In the genomic region with DNA sequence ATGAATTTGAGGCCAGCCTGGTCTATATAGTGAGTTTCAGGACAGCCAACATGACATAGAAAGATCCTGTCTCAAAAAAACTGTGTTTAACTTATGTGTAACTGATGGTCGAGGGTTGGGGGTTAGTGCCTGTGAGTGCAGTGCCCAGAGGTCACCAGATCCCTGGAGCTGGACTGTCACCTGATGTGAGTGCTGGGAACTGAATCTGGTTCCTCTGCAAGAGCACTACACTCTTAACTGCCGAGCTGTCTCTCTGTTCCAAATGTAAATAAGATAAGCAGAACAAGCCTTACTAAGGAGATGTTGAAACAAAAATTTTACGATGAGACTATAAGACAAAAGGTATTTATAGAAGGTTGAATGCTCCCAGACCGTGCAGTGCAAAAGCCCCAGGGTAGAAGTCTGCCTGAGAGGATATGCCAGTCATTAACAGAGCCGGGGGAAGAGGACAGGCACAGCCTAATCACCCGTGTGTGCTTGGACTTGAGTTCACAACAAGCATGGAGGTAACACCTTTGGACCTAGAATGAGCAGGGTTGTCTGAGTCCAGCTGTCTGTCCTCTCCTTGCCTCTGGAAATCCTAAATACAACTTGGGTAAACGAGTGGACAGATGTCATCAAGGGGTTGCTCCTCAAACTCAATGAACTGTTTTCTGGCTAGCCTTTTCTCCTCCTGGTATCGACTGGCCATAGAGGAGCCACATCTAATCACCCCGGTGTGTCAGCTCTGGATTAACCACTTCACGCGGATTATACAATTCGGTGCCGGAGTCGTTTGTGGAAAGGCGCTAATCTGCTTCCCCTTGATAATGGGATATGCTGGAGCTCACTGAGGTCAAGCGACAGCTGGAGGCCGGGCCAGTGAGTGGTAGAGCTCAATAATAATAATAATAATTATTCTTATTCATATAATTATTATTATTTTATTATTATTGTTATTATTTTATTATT, we compare ENCODE assay signal across 18 mouse cellular contexts. TPM values are rescaled to one million over a fixed set of nuclear protein-coding genes. Genes with fewer than 3 reads are reported as not detected.
A peak's percentile ranks its signal among the peaks of the same experiment; 100 is the strongest.
DNase-seq lines count a peak whose midpoint lies in the region; ATAC-seq and TF ChIP-seq lines count a peak whose summit lies in the region.
"Had no signal": no experiment of that assay in that cellular context is flagged by ENCODE, and none has a peak within 500 bp of the region (broad histone marks: within the 10 kb centered on the region; RNA-seq: fewer than 3 reads in every experiment).

No protein-coding gene starts in this region.

- no peak overlapping the region for H3K9ac ChIP-seq in kidney, embryonic 16.5 days (replicated peaks; ENCODE audit: low read length)
- H3K9ac ChIP-seq in embryonic facial prominence, embryonic 15.5 days = no peak overlapping the region
- H3K9ac ChIP-seq in liver, embryonic 14.5 days (replicated peaks) = peak overlapping the region; percentile 40
- H3K9ac ChIP-seq: forebrain, postnatal 0 days; limb, embryonic 13.5 days; midbrain, embryonic 12.5 days; stomach, embryonic 15.5 days had no signal

- no peaks in the 10 kb centered on the region for H3K36me3 ChIP-seq in kidney, embryonic 16.5 days (ENCODE audit: insufficient read depth, low read length)
- H3K36me3 ChIP-seq in G1E (replicated peaks) = peaks cover 95% of the 10 kb centered on the region
- no peaks in the 10 kb centered on the region for H3K36me3 ChIP-seq in embryonic facial prominence, embryonic 15.5 days
- H3K36me3 ChIP-seq in liver, embryonic 14.5 days (replicated peaks; ENCODE audit: control insufficient read depth, insufficient read depth, low read depth) = peaks cover 77% of the 10 kb centered on the region
- H3K36me3 ChIP-seq: limb, embryonic 13.5 days; midbrain, embryonic 12.5 days; stomach, embryonic 15.5 days had no signal

- TF ChIP-seq EP300 in liver, embryonic 14.5 days (IDR thresholded peaks at IDR 0.05; ENCODE audit: low read depth) = no peak

- no peak overlapping the region for H3K4me3 ChIP-seq in kidney, embryonic 16.5 days (ENCODE audit: low read length)
- no peak overlapping the region for H3K4me3 ChIP-seq in G1E (ENCODE audit: low read depth, low read length)
- H3K4me3 ChIP-seq in embryonic facial prominence, embryonic 15.5 days (replicated peaks) = no peak overlapping the region
- H3K4me3 ChIP-seq in liver, embryonic 14.5 days (ENCODE audit: insufficient read depth in 1 of 2, low read depth in 2 of 2, low read length in 2 of 2) = peak overlapping the region; percentile 0 to 3; a peak in 2 of 4 replicates
- no peak overlapping the region for H3K4me3 ChIP-seq in layer of hippocampus, adult 2 months
- H3K4me3 ChIP-seq: limb, embryonic 13.5 days; midbrain, embryonic 12.5 days; stomach, embryonic 15.5 days had no signal

- peaks cover 22% of the 10 kb centered on the region for H3K4me1 ChIP-seq in kidney, embryonic 16.5 days (ENCODE audit: insufficient read depth, low read length)
- peaks cover 89% of the 10 kb centered on the region for H3K4me1 ChIP-seq in G1E (ENCODE audit: insufficient read depth, low read depth, low read length)
- H3K4me1 ChIP-seq in embryonic facial prominence, embryonic 15.5 days = peaks cover 12% of the 10 kb centered on the region
- peaks cover 95 to 96% of the 10 kb centered on the region in 2 experiments for H3K4me1 ChIP-seq in liver, embryonic 14.5 days (replicated peaks; ENCODE audit: control insufficient read depth in 2 of 2, insufficient read depth in 2 of 2, low read length in 1 of 2)

- H3K9me3 ChIP-seq in kidney, embryonic 16.5 days (ENCODE audit: low read length) = no peaks in the 10 kb centered on the region
- H3K9me3 ChIP-seq in G1E (replicated peaks) = no peaks in the 10 kb centered on the region
- H3K9me3 ChIP-seq in embryonic facial prominence, embryonic 15.5 days (replicated peaks) = no peaks in the 10 kb centered on the region
- no peaks in the 10 kb centered on the region for H3K9me3 ChIP-seq in liver, embryonic 14.5 days (ENCODE audit: control insufficient read depth, low read length)
- H3K9me3 ChIP-seq: limb, embryonic 13.5 days; midbrain, embryonic 12.5 days; stomach, embryonic 15.5 days had no signal

- 66% methylated on average over 17 of the region's 17 CpGs for WGBS in kidney, embryonic 16.5 days
- 68% methylated on average over 17 of the region's 17 CpGs for WGBS in embryonic facial prominence, embryonic 15.5 days
- WGBS in liver, embryonic 14.5 days (ENCODE audit: insufficient replicate concordance) = 38% methylated on average over 17 of the region's 17 CpGs

- no peaks in the 10 kb centered on the region for H3K27me3 ChIP-seq in kidney, embryonic 16.5 days (ENCODE audit: insufficient read depth, low read length)
- H3K27me3 ChIP-seq in G1E (ENCODE audit: insufficient read depth, low read length) = no peaks in the 10 kb centered on the region
- no peaks in the 10 kb centered on the region for H3K27me3 ChIP-seq in embryonic facial prominence, embryonic 15.5 days
- H3K27me3 ChIP-seq in liver, embryonic 14.5 days (ENCODE audit: control insufficient read depth, insufficient read depth, low read length) = no peaks in the 10 kb centered on the region
- H3K27me3 ChIP-seq: limb, embryonic 13.5 days; stomach, embryonic 15.5 days had no signal

- DNase-seq in kidney, adult 11 months = peak; percentile 83
- no peak for DNase-seq in G1E (ENCODE audit: low spot score)
- no peak for DNase-seq in liver, embryonic 14.5 days (ENCODE audit: low read depth in 3 of 3, low spot score in 3 of 3)
- no peak for DNase-seq in layer of hippocampus, adult 2 months (ENCODE audit: low spot score in 2 of 2)
- DNase-seq: adrenal gland, postnatal 25 days; cerebellum, postnatal 36 days; forebrain, postnatal 0 days; lung, postnatal 14 days had no signal

- no peak overlapping the region for H3K4me2 ChIP-seq in kidney, embryonic 16.5 days (replicated peaks; ENCODE audit: low read depth, low read length)
- H3K4me2 ChIP-seq in embryonic facial prominence, embryonic 15.5 days (replicated peaks) = no peak overlapping the region
- peak overlapping the region; percentile 66 for H3K4me2 ChIP-seq in liver, embryonic 14.5 days (ENCODE audit: low read depth)
- H3K4me2 ChIP-seq: limb, embryonic 13.5 days; midbrain, embryonic 12.5 days; stomach, embryonic 15.5 days had no signal

- TF ChIP-seq CTCF in G1E (IDR thresholded peaks at IDR 0.05; ENCODE audit: low read depth, low read length) = no peak
- TF ChIP-seq CTCF in liver, embryonic 14.5 days (IDR thresholded peaks at IDR 0.05; ENCODE audit: low read depth) = no peak
- no peak for TF ChIP-seq CTCF in layer of hippocampus, adult 2 months (conservative IDR thresholded peaks at IDR 0.05)

- H3K27ac ChIP-seq in kidney, embryonic 16.5 days (ENCODE audit: low read length) = no peak overlapping the region
- 0 out of 2 replicates have a peak overlapping the region, but pooled peaks have one; percentile 1 for H3K27ac ChIP-seq in embryonic facial prominence, embryonic 15.5 days (replicated peaks)
- H3K27ac ChIP-seq in liver, embryonic 14.5 days = peak overlapping the region; percentile 48
- no peak overlapping the region for H3K27ac ChIP-seq in layer of hippocampus, adult 2 months
- H3K27ac ChIP-seq: kidney, postnatal 0 days; limb, embryonic 13.5 days; midbrain, embryonic 12.5 days had no signal

- ATAC-seq in kidney, embryonic 16.5 days (ENCODE audit: low FRiP score, low TSS enrichment) = no peak
- 0 out of 2 replicates have a peak, but pooled peaks have one; percentile 15 for ATAC-seq in G1E (ENCODE audit: extremely low read depth, insufficient number of reproducible peaks, low FRiP score, poor library complexity, severe bottlenecking)
- no peak for ATAC-seq in embryonic facial prominence, embryonic 15.5 days (ENCODE audit: insufficient number of reproducible peaks, low FRiP score, low TSS enrichment, low read depth)
- ATAC-seq in liver, embryonic 14.5 days (ENCODE audit: insufficient read depth) = no peak
- ATAC-seq in megakaryocyte-erythroid progenitor cell, adult 5-6 weeks (replicated peaks; ENCODE audit: low FRiP score, low TSS enrichment, poor library complexity, severe bottlenecking) = no peak
- ATAC-seq: forebrain, postnatal 0 days had no signal

RNA-seq across cellular contexts. Expression of a gene that starts 11.3 kb away (rescaled TPM):
- 0.08 and 0.12 TPM in 2 replicates for polyA plus RNA-seq in kidney, embryonic 16.5 days (2015; fragmentation: Nextera tagmentation; extraction: Ambion mirVana)
- total RNA-seq in G1E (2014; fragmentation: Nextera tagmentation) (0.63 and 1.2 TPM in 2 replicates), G1E (2017) (0.16 and 0.46 TPM in 2 replicates)
- polyA plus RNA-seq in G1E (2012) = 0.26 and 0.28 TPM in 2 replicates
- 0.09 and 0.13 TPM in 2 replicates for polyA plus RNA-seq in embryonic facial prominence, embryonic 15.5 days (2015; fragmentation: Nextera tagmentation; extraction: Ambion mirVana)
- polyA plus RNA-seq in liver, embryonic 14.5 days (2012; rRNA removed) = 0.11 and 0.15 TPM in 2 replicates
- polyA plus RNA-seq in liver, embryonic 14.5 days (2014; fragmentation: Nextera tagmentation; extraction: Ambion mirVana) = 0.32 and 0.40 TPM in 2 replicates
- total RNA-seq in layer of hippocampus, adult 2 months (2021) = not detected
- 1.8 TPM in 1 of 2 replicates, not detected in the other for total RNA-seq in megakaryocyte-erythroid progenitor cell, adult 5-6 weeks (2014; fragmentation: Nextera tagmentation)
- 0.99 and 3.7 TPM in 2 replicates for total RNA-seq in megakaryocyte-erythroid progenitor cell, adult 5-6 weeks (2017)
- total RNA-seq: ES-E14; left cerebral cortex, adult 18-20 months had no signal
- polyA plus RNA-seq: C2C12; forebrain, postnatal 0 days; limb, embryonic 13.5 days had no signal

RNA-seq across cellular contexts. Expression of a gene that starts 11.9 kb away (rescaled TPM):
- polyA plus RNA-seq in kidney, embryonic 16.5 days (2015; fragmentation: Nextera tagmentation; extraction: Ambion mirVana) = 68.6 and 72.5 TPM in 2 replicates
- 329 and 560 TPM in 2 replicates for total RNA-seq in G1E (2014; fragmentation: Nextera tagmentation)
- 97.8 and 129 TPM in 2 replicates for total RNA-seq in G1E (2017)
- 119 and 152 TPM in 2 replicates for polyA plus RNA-seq in G1E (2012)
- polyA plus RNA-seq in embryonic facial prominence, embryonic 15.5 days (2015; fragmentation: Nextera tagmentation; extraction: Ambion mirVana) = 58.0 and 58.2 TPM in 2 replicates
- polyA plus RNA-seq in liver, embryonic 14.5 days (2012; rRNA removed) = 105 and 113 TPM in 2 replicates
- polyA plus RNA-seq in liver, embryonic 14.5 days (2014; fragmentation: Nextera tagmentation; extraction: Ambion mirVana) = 153 and 166 TPM in 2 replicates
- 10 to 100 TPM; 21.5 to 23.2 TPM for total RNA-seq in layer of hippocampus, adult 2 months (2021)
- 92.6 and 109 TPM in 2 replicates for total RNA-seq in megakaryocyte-erythroid progenitor cell, adult 5-6 weeks (2014; fragmentation: Nextera tagmentation)
- 74.2 and 82.1 TPM in 2 replicates for total RNA-seq in megakaryocyte-erythroid progenitor cell, adult 5-6 weeks (2017)

Comparison
In these comparisons a context has a peak if more than half of its experiments do, and no peak if none do; other contexts are left out.
1. H3K27ac ChIP-seq: peak in embryonic facial prominence, embryonic 15.5 days (single experiment) and liver, embryonic 14.5 days (single experiment); none in kidney, embryonic 16.5 days (single experiment) and layer of hippocampus, adult 2 months (single experiment).
2. H3K4me3 ChIP-seq: peak in liver, embryonic 14.5 days (2 of 2); none in kidney, embryonic 16.5 days (single experiment), G1E (single experiment), embryonic facial prominence, embryonic 15.5 days (single experiment) and layer of hippocampus, adult 2 months (single experiment).